Mouse (Mus musculus) CH12.LX (cell line): ENCODE data around the gene Stmnd1. TPM values are rescaled to one million over a fixed set of nuclear protein-coding genes. Genes with fewer than 3 reads are reported as not detected.
A peak's percentile ranks its signal among the peaks of the same experiment; 100 is the strongest.

Experiments
- DNase-seq: peaks from one replicate; pipeline ENCODE4 v3.0.0-alpha.2; 2013; ENCODE audit errors: extremely low read depth
- H3K27ac ChIP-seq: 2 replicates; pipeline ENCODE4 v1.5.1; 2012; ENCODE audit warnings: low read depth, mild to moderate bottlenecking, control low read depth, moderate library complexity; ENCODE audit not compliant: insufficient read depth
- H3K27me3 ChIP-seq: replicated peaks from 2 replicates; pipeline ENCODE3; 2012; ENCODE audit warnings: inconsistent platforms
- H3K36me3 ChIP-seq, 2 experiments: replicated peaks in 1 of 2; 2 replicates each; pipeline versions ENCODE3 to v1.6.1; 2012; ENCODE audit warnings: inconsistent platforms in 1 of 2, low read length in 1 of 2, mild to moderate bottlenecking in 1 of 2, mixed read lengths in 1 of 2, moderate library complexity in 1 of 2; ENCODE audit not compliant: control insufficient read depth in 1 of 2, insufficient read depth in 1 of 2
- H3K4me1 ChIP-seq, 2 experiments: 2 replicates each; pipeline ENCODE4 v1.6.1; 2012; ENCODE audit warnings: inconsistent platforms in 1 of 2, moderate library complexity in 1 of 2; ENCODE audit not compliant: insufficient read depth in 2 of 2, control insufficient read depth in 1 of 2
- H3K4me2 ChIP-seq: 2 replicates; pipeline ENCODE4 v1.6.1; 2012; ENCODE audit warnings: low read depth, mild to moderate bottlenecking, control low read depth; ENCODE audit not compliant: poor library complexity, insufficient read depth, severe bottlenecking
- H3K4me3 ChIP-seq, 3 experiments: fragments of 150-350 bp in 1 of 3; sonication (generic) in 1 of 3; replicated peaks in 1 of 3; 2 replicates each; pipeline versions ENCODE3 to v1.5.1; 2011 to 2012; ENCODE audit warnings: low read depth in 2 of 3, low read length in 2 of 3, mild to moderate bottlenecking in 2 of 3, moderate library complexity in 2 of 3, control low read depth in 1 of 3, improper control_type of control experiment in 1 of 3, inconsistent platforms in 1 of 3, mixed read lengths in 1 of 3; ENCODE audit not compliant: poor library complexity in 1 of 3
- H3K79me2 ChIP-seq: replicated peaks from 2 replicates; pipeline ENCODE4 v1.6.1; 2012; ENCODE audit warnings: mild to moderate bottlenecking, moderate library complexity; ENCODE audit not compliant: control insufficient read depth, poor library complexity, insufficient read depth, severe bottlenecking; ENCODE audit errors: extremely low read depth
- H3K9ac ChIP-seq: 2 replicates; pipeline ENCODE4 v1.6.1; 2012; ENCODE audit warnings: low read depth, mild to moderate bottlenecking, control low read depth, moderate library complexity; ENCODE audit not compliant: insufficient read depth
- H3K9me3 ChIP-seq: replicated peaks from 2 replicates; pipeline ENCODE3; 2012; ENCODE audit warnings: low read length, inconsistent platforms, mixed read lengths
- BHLHE40 ChIP-seq: IDR thresholded peaks from 2 replicates; pipeline ENCODE4 v1.6.1; 2011; ENCODE audit warnings: mild to moderate bottlenecking, low read depth, low read length, improper control_type of control experiment
- CTCF ChIP-seq, 2 experiments: IDR thresholded peaks in 1 of 2; conservative IDR thresholded peaks in 1 of 2; 2 replicates each; pipeline ENCODE4 v1.5.1; 2011 to 2012; ENCODE audit warnings: low read depth in 2 of 2, low read length in 2 of 2, improper control_type of control experiment in 1 of 2, inconsistent platforms in 1 of 2, mild to moderate bottlenecking in 1 of 2, moderate library complexity in 1 of 2
- E2F4 ChIP-seq: IDR thresholded peaks from 2 replicates; pipeline ENCODE4 v1.6.1; 2011; ENCODE audit warnings: low read depth, low read length, improper control_type of control experiment; ENCODE audit not compliant: insufficient replicate concordance
- EP300 ChIP-seq: IDR thresholded peaks from 2 replicates; pipeline ENCODE4 v1.6.1; 2011; ENCODE audit warnings: low read length, improper control_type of control experiment
- JUN ChIP-seq: IDR thresholded peaks from 2 replicates; pipeline ENCODE4 v1.6.1; 2011; ENCODE audit warnings: low read depth, mild to moderate bottlenecking, low read length, improper control_type of control experiment, moderate library complexity; ENCODE audit not compliant: insufficient read depth
- JUND ChIP-seq: conservative IDR thresholded peaks from 2 replicates; pipeline ENCODE4 v1.6.1; 2011; ENCODE audit warnings: low read depth, low read length, improper control_type of control experiment
- MAX ChIP-seq: IDR thresholded peaks from 2 replicates; pipeline ENCODE4 v1.6.1; 2011; ENCODE audit warnings: low read length, improper control_type of control experiment
- MXI1 ChIP-seq: IDR thresholded peaks from 2 replicates; pipeline ENCODE4 v1.6.1; 2011; ENCODE audit warnings: mild to moderate bottlenecking, low read depth, low read length, improper control_type of control experiment
- MYC ChIP-seq: IDR thresholded peaks from 2 replicates; pipeline ENCODE4 v1.6.1; 2011; ENCODE audit warnings: low read depth, mild to moderate bottlenecking, improper control_type of control experiment, low read length
- NRF1 ChIP-seq: IDR thresholded peaks from 2 replicates; pipeline ENCODE4 v1.6.1; 2014; ENCODE audit warnings: low read depth, mild to moderate bottlenecking, inconsistent platforms, low read length, improper control_type of control experiment, moderate library complexity
- PAX5 ChIP-seq: IDR thresholded peaks from 2 replicates; pipeline ENCODE4 v1.6.1; 2012; ENCODE audit warnings: low read length, inconsistent platforms, mixed read lengths
- POLR2A ChIP-seq: IDR thresholded peaks from 2 replicates; pipeline ENCODE4 v1.6.1; 2011; ENCODE audit warnings: low read depth, mild to moderate bottlenecking, improper control_type of control experiment, low read length
- POLR2AphosphoS2 ChIP-seq: IDR thresholded peaks from 2 replicates; pipeline ENCODE4 v1.6.1; 2011; ENCODE audit warnings: low read depth, low read length, improper control_type of control experiment
- RAD21 ChIP-seq: IDR thresholded peaks from 2 replicates; pipeline ENCODE4 v1.6.1; 2011; ENCODE audit warnings: low read depth, mild to moderate bottlenecking, low read length, improper control_type of control experiment, moderate library complexity
- RCOR1 ChIP-seq: conservative IDR thresholded peaks from 2 replicates; pipeline ENCODE4 v1.6.1; 2012; ENCODE audit warnings: low read depth, mild to moderate bottlenecking, inconsistent platforms, low read length, improper control_type of control experiment
- SIN3A ChIP-seq: IDR thresholded peaks from 2 replicates; pipeline ENCODE4 v1.6.1; 2012; ENCODE audit warnings: low read length, improper control_type of control experiment, inconsistent platforms
- SMC3 ChIP-seq: IDR thresholded peaks from 2 replicates; pipeline ENCODE4 v1.6.1; 2011; ENCODE audit warnings: low read depth, low read length, improper control_type of control experiment
- TCF12 ChIP-seq: IDR thresholded peaks from 2 replicates; pipeline ENCODE4 v1.6.1; 2014; ENCODE audit warnings: low read depth, mild to moderate bottlenecking, inconsistent platforms, low read length, improper control_type of control experiment
- UBTF ChIP-seq: IDR thresholded peaks from 2 replicates; pipeline ENCODE4 v1.6.1; 2012; ENCODE audit warnings: low read depth, mild to moderate bottlenecking, inconsistent platforms, low read length, improper control_type of control experiment, moderate library complexity
- ZC3H11A ChIP-seq: IDR thresholded peaks from 2 replicates; pipeline ENCODE4 v1.6.1; 2012; ENCODE audit warnings: low read depth, mild to moderate bottlenecking, inconsistent platforms, low read length, improper control_type of control experiment
- ZKSCAN1 ChIP-seq: IDR thresholded peaks from 2 replicates; pipeline ENCODE4 v1.6.1; 2012; ENCODE audit warnings: low read depth, inconsistent platforms, low read length, improper control_type of control experiment, borderline replicate concordance
- dilution Hi-C: fragments of 300-500 bp; cut with MboI; formaldehyde crosslinking; loops from 2 replicates; pipeline ENCODE4 v1.14.3; 2020; ENCODE audit warnings: low sequenced_read_pairs; ENCODE audit not compliant: extremely low pct_unique_long_range_greater_than_20kb, extremely low pct_ligation_motif_present
- in situ Hi-C: fragments of 300-500 bp; cut with MboI; formaldehyde crosslinking; loops from 3 replicates; pipeline ENCODE4 v1.14.3; 2019; ENCODE audit warnings: low sequenced_read_pairs, low pct_ligation_motif_present, low pct_unique_long_range_greater_than_20kb, mixed read lengths
- polyA plus RNA-seq: library from polyadenylated mRNA; unstranded; fragments of >175 nt; gene quantifications from 2 replicates; pipeline ENCODE4 v1.2.1, GENCODE M21; 2012; ENCODE audit warnings: low read depth; ENCODE audit not compliant: insufficient read length
- total RNA-seq, 2 experiments: library from RNA; depleted of rRNA; stranded (reverse); fragments of 300-350 nt in 1 of 2; fragments of >200 nt in 1 of 2; gene quantifications; 2 replicates each; pipeline ENCODE4 v1.2.3; 2012 to 2014

The Stmnd1 gene
- total and polyA plus RNA-seq, 3 experiments, result not detected

- no peak for TF ChIP-seq ZKSCAN1
- TF ChIP-seq RCOR1, result no peak
- TF ChIP-seq POLR2AphosphoS2, result no peak
- no peak overlapping the region for H3K4me3 ChIP-seq
- H3K79me2 ChIP-seq, result no peaks in the 10 kb centered on the region
- H3K9me3 ChIP-seq, result no peaks in the 10 kb centered on the region
- in situ Hi-C loops, result no loop called here
- no peak overlapping the region for H3K27ac ChIP-seq
- no peaks in the 10 kb centered on the region for H3K36me3 ChIP-seq
- H3K9ac ChIP-seq, result no peak overlapping the region
- dilution Hi-C loops, result no loop called here
- H3K4me2 ChIP-seq, result no peak overlapping the region
- DNase-seq, result no peak
- H3K4me1 ChIP-seq, result no peaks in the 10 kb centered on the region
- H3K27me3 ChIP-seq, result no peaks in the 10 kb centered on the region
Measured at GRCm38 (mm10) chr13:46297701-46298100, 24.2 kb downstream of the Stmnd1 start.

DNA sequence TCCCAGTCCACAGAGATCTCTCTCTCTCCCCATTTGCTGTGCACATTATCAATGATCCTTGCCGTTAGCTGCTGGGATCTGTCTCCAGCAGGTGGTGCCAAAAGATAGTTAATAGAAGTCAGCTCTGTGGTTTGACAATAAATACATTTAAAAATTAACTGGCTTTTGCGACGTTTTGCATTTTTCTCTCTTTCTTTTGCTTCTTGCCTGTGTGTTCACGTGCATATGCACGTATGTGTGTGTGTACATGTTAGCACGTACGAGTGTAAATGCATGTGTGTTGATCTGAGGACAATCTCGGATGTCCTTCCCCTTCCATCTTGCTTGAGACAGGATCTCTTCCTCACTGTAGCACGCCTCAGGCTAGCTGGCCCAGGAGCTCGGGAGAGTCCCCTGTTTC, 37.3 kb downstream of the Stmnd1 start:
- Histone ChIP-seq H3K36me3 (no peaks in the 10 kb centered on the region), H3K9me3 (peaks cover under 1% of the 10 kb centered on the region), H3K27me3 (no peaks in the 10 kb centered on the region), H3K4me3 (no peak overlapping the region), H3K79me2 (no peaks in the 10 kb centered on the region), H3K4me2 (peak overlapping the region; percentile 37; the same call in 1 of the 2 replicates), H3K27ac (no peak overlapping the region), H3K4me1 (peaks cover 4 to 5% of the 10 kb centered on the region in 2 experiments; a peak in 3 of 4 replicates), H3K9ac (no peak overlapping the region)
- dilution Hi-C loops, result no loop called here
- in situ Hi-C loops, result loop anchor here (5.0 kb wide), 1 partner anchor 357 kb away; the partner anchor contains the start of gene Fam8a1
- TF ChIP-seq ZC3H11A (peak; percentile 92), CTCF (conservative IDR thresholded peaks at IDR 0.05 in 1 of 2, IDR thresholded peaks at IDR 0.05 in 1 of 2; ENCODE audit: low read depth in 2 of 2, low read length in 2 of 2) (peak; percentile 29 to 89; a peak in 3 of 4 replicates), PAX5 (no peak), RAD21 (peak; percentile 97), SMC3 (peak; percentile 93), POLR2A (no peak), BHLHE40 (peak; percentile 25; the same call in 1 of the 2 replicates), E2F4 (no peak), EP300 (no peak), JUND (no peak; the same call in 1 of the 2 replicates), JUN (no peak), NRF1 (no peak)
- peak; percentile 49 for DNase-seq

- peaks cover 4 to 5% of the 10 kb centered on the region in 2 experiments; a peak in 3 of 4 replicates for H3K4me1 ChIP-seq
- no peak for DNase-seq
- no peak overlapping the region for H3K9ac ChIP-seq
- peaks cover 3% of the 10 kb centered on the region for H3K9me3 ChIP-seq
- in situ Hi-C loops (loop anchor here (5.0 kb wide), 1 partner anchor 354 kb away; the partner anchor contains the start of gene Fam8a1), dilution Hi-C loops (no loop called here)
- TF ChIP-seq PAX5 (no peak), MAX (no peak), MYC (no peak), SIN3A (no peak), UBTF (no peak), MXI1 (no peak), TCF12 (no peak)
- no peaks in the 10 kb centered on the region for H3K27me3 ChIP-seq
- no peaks in the 10 kb centered on the region for H3K79me2 ChIP-seq
- no peaks in the 10 kb centered on the region for H3K36me3 ChIP-seq
- H3K4me2 ChIP-seq, result no peak overlapping the region
- no peak overlapping the region for H3K27ac ChIP-seq
- no peak overlapping the region for H3K4me3 ChIP-seq
Measured at GRCm38 (mm10) chr13:46313176-46313575, 39.7 kb downstream of the Stmnd1 start.
